In genomic region chr16:9153501-9153900, GRCm38 (mm10) we compare ENCODE assay signal across 31 mouse cellular contexts.
"Had no signal": no experiment of that assay in that cellular context is flagged by ENCODE, and none has a peak within 500 bp of the region (broad histone marks: within the 10 kb centered on the region; RNA-seq: fewer than 3 reads in every experiment).

No protein-coding gene starts in this region.

- H3K27me3 ChIP-seq: heart, embryonic 12.5 days; heart, embryonic 13.5 days; heart, embryonic 15.5 days; hindbrain, embryonic 12.5 days; hindbrain, embryonic 13.5 days; hindbrain, embryonic 15.5 days; intestine, embryonic 15.5 days; kidney, embryonic 15.5 days had no signal

- DNase-seq: heart, postnatal 10 days; heart, postnatal 14 days; heart, postnatal 36 days; heart, postnatal 4 days; kidney, adult 11 months; kidney, adult 18-20 months; kidney, adult 2 months; kidney, adult 8-10 months; kidney, adult 9 months; kidney, postnatal 10 days; kidney, postnatal 14 days; kidney, postnatal 25 days; kidney, postnatal 36 days; kidney, postnatal 4 days; layer of hippocampus, adult 9-11 months; layer of hippocampus, postnatal 36 days had no signal

- H3K4me2 ChIP-seq: heart, embryonic 11.5 days; heart, embryonic 12.5 days; heart, embryonic 13.5 days; heart, embryonic 15.5 days; hindbrain, embryonic 12.5 days; hindbrain, embryonic 13.5 days; hindbrain, embryonic 14.5 days; hindbrain, embryonic 15.5 days; intestine, embryonic 15.5 days; kidney, embryonic 15.5 days had no signal

- H3K36me3 ChIP-seq: heart, embryonic 12.5 days; heart, embryonic 13.5 days; heart, embryonic 15.5 days; hindbrain, embryonic 10.5 days; hindbrain, embryonic 12.5 days; hindbrain, embryonic 13.5 days; hindbrain, embryonic 15.5 days; intestine, embryonic 15.5 days; kidney, embryonic 15.5 days had no signal

- H3K27ac ChIP-seq: heart, embryonic 13.5 days; heart, embryonic 15.5 days; hindbrain, embryonic 10.5 days; hindbrain, embryonic 12.5 days; hindbrain, embryonic 13.5 days; hindbrain, embryonic 14.5 days; hindbrain, embryonic 15.5 days; hindbrain, postnatal 0 days; intestine, embryonic 15.5 days; kidney, embryonic 15.5 days; kidney, postnatal 0 days; layer of hippocampus, adult 2 months; left cerebral cortex, adult 2 months had no signal

- H3K4me3 ChIP-seq: heart, embryonic 12.5 days; heart, embryonic 13.5 days; heart, embryonic 15.5 days; hindbrain, embryonic 10.5 days; hindbrain, embryonic 12.5 days; hindbrain, embryonic 13.5 days; hindbrain, embryonic 15.5 days; intestine, embryonic 15.5 days; kidney, embryonic 15.5 days; layer of hippocampus, adult 2 months; left cerebral cortex, adult 2 months had no signal

- H3K9me3 ChIP-seq: heart, embryonic 12.5 days; heart, embryonic 13.5 days; heart, embryonic 15.5 days; hindbrain, embryonic 10.5 days; hindbrain, embryonic 12.5 days; hindbrain, embryonic 13.5 days; hindbrain, embryonic 15.5 days; intestine, embryonic 15.5 days; kidney, embryonic 15.5 days had no signal

- H3K4me1 ChIP-seq: heart, embryonic 12.5 days; heart, embryonic 13.5 days; heart, embryonic 15.5 days; hindbrain, embryonic 13.5 days; hindbrain, embryonic 15.5 days; intestine, embryonic 15.5 days; kidney, embryonic 15.5 days had no signal

- H3K9ac ChIP-seq: heart, embryonic 12.5 days; heart, embryonic 13.5 days; heart, embryonic 15.5 days; hindbrain, embryonic 12.5 days; hindbrain, embryonic 13.5 days; hindbrain, embryonic 14.5 days; hindbrain, embryonic 15.5 days; intestine, embryonic 15.5 days; kidney, embryonic 15.5 days had no signal
